Mouse (Mus musculus): ENCODE results near the gene Cdkal1.

The Cdkal1 gene

GRCm38 (mm10) chr13:29190548-29190947 lies 664.9 kb downstream of the Cdkal1 start:
- CTCF ChIA-PET, result no interaction called here

GRCm38 (mm10) chr13:29186748-29187147 lies 668.7 kb downstream of the Cdkal1 start:
- CTCF ChIA-PET, result no interaction called here

- CTCF ChIA-PET, result no interaction called here
Measured at GRCm38 (mm10) chr13:29185545-29185944, 669.9 kb downstream of the Cdkal1 start.

GRCm38 (mm10) chr13:29184545-29184944 lies 670.9 kb downstream of the Cdkal1 start:
- CTCF ChIA-PET, result no interaction called here

GRCm38 (mm10) chr13:29179861-29180260 lies 675.6 kb downstream of the Cdkal1 start:
- CTCF ChIA-PET, result no interaction called here

- CTCF ChIA-PET, result no interaction called here
Measured at GRCm38 (mm10) chr13:29179260-29179659, 676.2 kb downstream of the Cdkal1 start.

GRCm38 (mm10) chr13:29177889-29178486 lies 677.5 kb downstream of the Cdkal1 start:
- CTCF ChIA-PET, result no interaction called here

- CTCF ChIA-PET, result no interaction called here
Measured at GRCm38 (mm10) chr13:29169356-29169755, 686.1 kb downstream of the Cdkal1 start.

GRCm38 (mm10) chr13:29164845-29165524 lies 690.5 kb downstream of the Cdkal1 start:
- CTCF ChIA-PET, result no interaction called here

GRCm38 (mm10) chr13:29162867-29163514 lies 692.5 kb downstream of the Cdkal1 start:
- CTCF ChIA-PET, result no interaction called here

GRCm38 (mm10) chr13:29162444-29162843 lies 693.0 kb downstream of the Cdkal1 start:
- CTCF ChIA-PET, result no interaction called here

GRCm38 (mm10) chr13:29161436-29161835 lies 694.0 kb downstream of the Cdkal1 start:
- CTCF ChIA-PET, result no interaction called here

GRCm38 (mm10) chr13:29156703-29157102 lies 698.8 kb downstream of the Cdkal1 start:
- CTCF ChIA-PET, result interaction anchor here (0.7 kb wide), 1 partner anchor 197 kb away, joined by 3 read pairs; no protein-coding TSS in a partner anchor

GRCm38 (mm10) chr13:29155297-29155696 lies 700.2 kb downstream of the Cdkal1 start:
- CTCF ChIA-PET, result no interaction called here

- CTCF ChIA-PET, result interaction anchor here (0.6 kb wide), 1 partner anchor 526 kb away, joined by 28 read pairs; no protein-coding TSS in a partner anchor
Measured at GRCm38 (mm10) chr13:29150120-29150519, 705.4 kb downstream of the Cdkal1 start.

- CTCF ChIA-PET, result interaction anchor here (0.7 kb wide), 1 partner anchor 1176 kb away, joined by 3 read pairs; no protein-coding TSS in a partner anchor
Measured at GRCm38 (mm10) chr13:29149404-29149803, 706.1 kb downstream of the Cdkal1 start.

GRCm38 (mm10) chr13:29148616-29149015 lies 706.9 kb downstream of the Cdkal1 start:
- CTCF ChIA-PET, result interaction anchor here (0.9 kb wide), 1 partner anchor 96 kb away, joined by 4 read pairs; no protein-coding TSS in a partner anchor

All from spleen, embryonic (tissue).